Comparison of ENCODE assay signal across 8 mouse cellular contexts in the genomic region with DNA sequence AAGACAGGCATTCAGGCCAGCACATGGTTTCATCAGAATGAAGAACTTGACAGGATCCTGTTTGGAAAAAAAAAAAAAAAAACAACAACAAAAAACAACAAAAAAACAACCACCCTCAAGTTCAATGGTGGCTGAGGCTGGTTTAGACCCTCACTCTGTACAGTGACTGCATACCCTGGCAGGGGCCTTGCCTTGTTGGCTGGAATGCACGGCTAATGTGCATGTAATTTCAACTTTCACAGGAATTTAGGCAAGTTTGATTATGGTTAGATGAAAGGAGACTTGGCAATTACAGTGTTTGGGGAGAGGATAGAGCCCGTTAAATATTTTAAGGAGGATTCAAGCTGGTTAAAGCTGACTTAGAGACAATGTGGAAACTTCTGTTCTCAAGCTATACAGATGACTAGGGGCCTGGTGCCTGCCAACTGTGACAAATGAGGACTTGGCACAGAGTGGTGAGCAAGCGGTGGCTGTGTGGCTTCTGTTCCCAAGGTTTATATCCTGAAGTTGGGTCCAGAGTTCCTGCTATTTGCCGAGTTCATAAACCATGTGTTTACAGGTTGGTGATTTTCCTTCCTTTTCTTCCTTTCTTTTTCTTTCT. TPM values are rescaled to one million over a fixed set of nuclear protein-coding genes. Genes with fewer than 3 reads are reported as not detected.
DNase-seq lines count a peak whose midpoint lies in the region; ATAC-seq and TF ChIP-seq lines count a peak whose summit lies in the region.

No protein-coding gene starts in this region.

- DNase-seq in layer of hippocampus, adult 18-20 months (ENCODE audit: low spot score in 2 of 2), result peak; percentile 47 to 69
- no peak for DNase-seq in layer of hippocampus, adult 9-10 months (ENCODE audit: low spot score)
- peak; percentile 62 for DNase-seq in brain, adult 2 months (ENCODE audit: low read depth, low spot score)
- peak; percentile 13 for DNase-seq in forelimb bud, embryonic 11.5 days (ENCODE audit: low read depth, low spot score)
- DNase-seq in layer of hippocampus, adult 2 months (ENCODE audit: low spot score in 2 of 2), result peak; percentile 57 to 69
- DNase-seq in c-Kit-positive CD71-positive TER-119-positive erythroid progenitor cells, embryonic 14.5 days (ENCODE audit: low spot score), result no peak
- no peak for DNase-seq in cerebellum, adult 11-12 months

- no peak for TF ChIP-seq CTCF in layer of hippocampus, adult 2 months (conservative IDR thresholded peaks at IDR 0.05)

- no peak overlapping the region for H3K4me3 ChIP-seq in layer of hippocampus, adult 2 months

- H3K27ac ChIP-seq in layer of hippocampus, adult 2 months, result peak overlapping the region; percentile 57; the same call in 1 of the 2 replicates

- no peak for ATAC-seq in megakaryocyte progenitor cell, adult 5-6 weeks (replicated peaks; ENCODE audit: poor library complexity)

RNA-seq across cellular contexts. Expression of a gene that starts 0.6 kb away (rescaled TPM):
- under 1 TPM; 0.32 to 0.46 TPM for total RNA-seq in layer of hippocampus, adult 18-20 months (2021)
- under 1 TPM; 0.20 to 0.39 TPM for total RNA-seq in layer of hippocampus, adult 2 months (2021)
- total RNA-seq in megakaryocyte progenitor cell, adult 5-6 weeks (2015), result 0.93 and 1.2 TPM in 2 replicates
- total RNA-seq in megakaryocyte progenitor cell, adult 5-6 weeks (2017), result 0.17 and 0.54 TPM in 2 replicates

RNA-seq across cellular contexts. Expression of a gene that starts 48.7 kb away (rescaled TPM):
- total RNA-seq in layer of hippocampus, adult 18-20 months (2021), result 1 to 10 TPM; 5.5 to 5.7 TPM
- total RNA-seq in layer of hippocampus, adult 2 months (2021), result 1 to 10 TPM; 4.3 to 5.1 TPM
- total RNA-seq in megakaryocyte progenitor cell, adult 5-6 weeks (2015), result 27.4 and 29.2 TPM in 2 replicates
- 12.2 and 18.6 TPM in 2 replicates for total RNA-seq in megakaryocyte progenitor cell, adult 5-6 weeks (2017)

Comparison
In these comparisons a context has a peak if more than half of its experiments do, and no peak if none do; other contexts are left out.
1. DNase-seq: peak in layer of hippocampus, adult 18-20 months (2 of 2), brain, adult 2 months (single experiment), forelimb bud, embryonic 11.5 days (single experiment) and layer of hippocampus, adult 2 months (2 of 2); none in layer of hippocampus, adult 9-10 months (single experiment), c-Kit-positive CD71-positive TER-119-positive erythroid progenitor cells, embryonic 14.5 days (single experiment) and cerebellum, adult 11-12 months (single experiment).